Mouse (Mus musculus) liver, postnatal 0 days (tissue): Measurements from ENCODE around the gene Entpd5.
A peak's percentile ranks its signal among the peaks of the same experiment; 100 is the strongest.

Source experiments
- CTCF ChIP-seq: sonication (generic); IDR thresholded peaks from 2 replicates; pipeline ENCODE4 v1.5.1; 2016; ENCODE audit warnings: antibody characterized with exemption, low read depth
- EP300 ChIP-seq: IDR thresholded peaks from 2 replicates; pipeline ENCODE4 v1.6.1; 2016; ENCODE audit warnings: antibody characterized with exemption, low read depth, mild to moderate bottlenecking

GRCm38 (mm10) chr12:84361555-84362489 is 47.0 kb downstream of the Entpd5 start, which contains the start of the genes Coq6 and Fam161b:
- TF ChIP-seq CTCF (no peak), EP300 (peak; percentile 65)
